Mouse (Mus musculus) sigmoid colon, adult 10 weeks (tissue): Measurements from ENCODE around the gene Gpr15. TPM values are rescaled to one million over a fixed set of nuclear protein-coding genes. Genes with fewer than 3 reads are reported as not detected.

Source experiments
- polyA plus RNA-seq: library from polyadenylated mRNA; stranded (reverse); fragments of 350-450 nt; fragmentation: Illumina TruSeq; extraction: RNeasy Lipid Tissue Mini Kit (QIAGEN cat#74804); gene quantifications from one replicate; pipeline ENCODE4 v1.2.3, GENCODE M21; 2014; ENCODE audit warnings: low read depth, low replicate concordance

The Gpr15 gene
- polyA plus RNA-seq = not detected

GRCm38 (mm10) chr16:58718666-58719120 is at the start of gene Gpr15:
TSS of gene Gpr15 (minus strand) at chr16:58719070.

GRCm38 (mm10) chr16:58763076-58763475 is 44.2 kb upstream of the Gpr15 start, which contains the start of gene Olfr172:
TSS of gene Olfr172 (minus strand) at chr16:58763176.

GRCm38 (mm10) chr16:58727477-58728131 is 8.7 kb upstream of the Gpr15 start, which contains the start of gene Cldnd1:
TSS of gene Cldnd1 (plus strand) at chr16:58727910.

GRCm38 (mm10) chr16:58669917-58670630 is 48.8 kb downstream of the Gpr15 start, which contains the start of gene Cpox:
TSS of gene Cpox (plus strand) at chr16:58670292.

Other genes starting within 250 kb of the Gpr15 start
- gene St3gal6, start 194.8 kb downstream of the Gpr15 start, polyA plus RNA-seq = 693 TPM
- gene Gm813, start 102.1 kb downstream of the Gpr15 start, polyA plus RNA-seq = not detected
- gene E330017A01Rik, start 80.3 kb downstream of the Gpr15 start, polyA plus RNA-seq = not detected
- 50.0 TPM for gene Cpox, start 48.8 kb downstream of the Gpr15 start, polyA plus RNA-seq
- gene Cldnd1, start 8.8 kb upstream of the Gpr15 start, polyA plus RNA-seq = 127 TPM
- not detected for gene Olfr172, start 44.1 kb upstream of the Gpr15 start, polyA plus RNA-seq
- not detected for gene Olfr173, start 81.2 kb upstream of the Gpr15 start, polyA plus RNA-seq
- not detected for gene Olfr175-ps1, start 107.7 kb upstream of the Gpr15 start, polyA plus RNA-seq
- not detected for gene Olfr177, start 155.7 kb upstream of the Gpr15 start, polyA plus RNA-seq
- gene Olfr178, start 173.0 kb upstream of the Gpr15 start, polyA plus RNA-seq = not detected
- not detected for gene Olfr181, start 209.7 kb upstream of the Gpr15 start, polyA plus RNA-seq
- gene Olfr180, start 210.3 kb upstream of the Gpr15 start, polyA plus RNA-seq = not detected